ENCODE assay signal across 8 mouse cellular contexts in the genomic region with DNA sequence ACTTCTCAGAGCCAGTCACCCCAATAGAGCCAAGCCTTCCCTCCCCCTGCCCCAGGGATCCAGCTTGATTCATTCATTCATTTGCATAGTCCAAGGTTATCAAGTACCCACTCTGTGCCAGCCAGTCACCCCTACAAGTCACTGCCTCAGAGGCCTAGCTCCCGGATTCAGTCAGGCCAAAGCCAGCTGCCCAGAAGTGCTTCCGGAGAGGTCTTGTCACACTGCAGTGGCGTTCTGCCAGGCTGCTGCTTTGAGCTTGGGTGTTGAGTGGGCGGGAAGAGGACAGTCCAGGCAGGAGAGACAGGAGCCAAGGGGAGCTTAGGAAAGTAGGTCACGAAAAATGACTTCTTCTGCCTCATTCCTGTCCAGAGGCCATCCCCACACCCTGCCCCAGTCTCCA. TPM values are rescaled to one million over a fixed set of nuclear protein-coding genes. Genes with fewer than 3 reads are reported as not detected.
A peak's percentile ranks its signal among the peaks of the same experiment; 100 is the strongest.
DNase-seq lines count a peak whose midpoint lies in the region; ATAC-seq and TF ChIP-seq lines count a peak whose summit lies in the region.

No protein-coding gene starts in this region.

- H3K4me3 ChIP-seq in liver, adult 2 months (ENCODE audit: insufficient read depth, low read depth, low read length): no peak overlapping the region
- no peak overlapping the region for H3K4me3 ChIP-seq in hindbrain, embryonic 15.5 days
- no peak overlapping the region for H3K4me3 ChIP-seq in lung, embryonic 14.5 days (ENCODE audit: low read depth, low read length)

- H3K36me3 ChIP-seq in liver, adult 2 months (ENCODE audit: control insufficient read depth, insufficient read depth, low read length): no peaks in the 10 kb centered on the region
- 0 out of 2 replicates have a peak, but pooled peaks cover 8% of the 10 kb centered on the region for H3K36me3 ChIP-seq in hindbrain, embryonic 15.5 days
- peaks cover 48% of the 10 kb centered on the region for H3K36me3 ChIP-seq in lung, embryonic 14.5 days (ENCODE audit: insufficient read depth)

- H3K27ac ChIP-seq in liver, adult 2 months (replicated peaks; ENCODE audit: insufficient read depth, low read depth, low read length): peak overlapping the region; percentile 19
- H3K27ac ChIP-seq in hindbrain, embryonic 15.5 days (replicated peaks): peak overlapping the region; percentile 70
- peak overlapping the region; percentile 74 for H3K27ac ChIP-seq in lung, embryonic 14.5 days (ENCODE audit: low read depth)

- H3K4me1 ChIP-seq in liver, adult 2 months (ENCODE audit: control insufficient read depth, insufficient read depth, low read length): peaks cover 18% of the 10 kb centered on the region
- H3K4me1 ChIP-seq in hindbrain, embryonic 15.5 days (replicated peaks): peaks cover 48% of the 10 kb centered on the region
- H3K4me1 ChIP-seq in lung, embryonic 14.5 days (ENCODE audit: insufficient read depth): peaks cover 35% of the 10 kb centered on the region

- H3K79me2 ChIP-seq in liver, adult 2 months (ENCODE audit: control insufficient read depth, insufficient read depth, low read length): no peaks in the 10 kb centered on the region

- TF ChIP-seq POLR2A in liver, adult 2 months (IDR thresholded peaks at IDR 0.05; ENCODE audit: extremely low read depth, insufficient read depth, low read length): no peak

- no peak overlapping the region for H3K9ac ChIP-seq in liver, adult 2 months (ENCODE audit: low read depth, low read length)
- no peak overlapping the region for H3K9ac ChIP-seq in hindbrain, embryonic 15.5 days
- no peak overlapping the region for H3K9ac ChIP-seq in lung, embryonic 14.5 days

- no peak for TF ChIP-seq CTCF in liver, adult 2 months (IDR thresholded peaks at IDR 0.05; ENCODE audit: low read depth, low read length)
- TF ChIP-seq CTCF in lung, embryonic 14.5 days (IDR thresholded peaks at IDR 0.05; ENCODE audit: low read depth): no peak

- no peaks in the 10 kb centered on the region for H3K9me3 ChIP-seq in hindbrain, embryonic 15.5 days
- H3K9me3 ChIP-seq in lung, embryonic 14.5 days (ENCODE audit: low read depth, low read length): no peaks in the 10 kb centered on the region

- 12% methylated on average over 5 of the region's 5 CpGs for WGBS in liver, adult 2 months
- 64% methylated on average over 5 of the region's 5 CpGs for WGBS in hindbrain, embryonic 15.5 days
- WGBS in lung, embryonic 14.5 days: 31% methylated on average over 5 of the region's 5 CpGs

- H3K4me2 ChIP-seq in hindbrain, embryonic 15.5 days: no peak overlapping the region
- no peak overlapping the region for H3K4me2 ChIP-seq in lung, embryonic 14.5 days

- peak; percentile 81 for DNase-seq in liver, adult 2 months (ENCODE audit: extremely low read depth, low read depth, low spot score)
- DNase-seq in liver: no peak
- peak; percentile 90 for DNase-seq in adrenal gland, postnatal 10 days
- DNase-seq in gastrocnemius, adult 18-20 months (ENCODE audit: low spot score): peak; percentile 77
- DNase-seq in lung, embryonic 14.5 days: peak; percentile 88
- DNase-seq in testis, postnatal 14 days (ENCODE audit: low spot score): peak; percentile 54
- no peak for DNase-seq in spleen, adult 12 weeks (ENCODE audit: low spot score)

- no peaks in the 10 kb centered on the region for H3K27me3 ChIP-seq in liver, adult 2 months (ENCODE audit: control insufficient read depth, insufficient read depth, low read length)
- no peaks in the 10 kb centered on the region for H3K27me3 ChIP-seq in hindbrain, embryonic 15.5 days
- no peaks in the 10 kb centered on the region for H3K27me3 ChIP-seq in lung, embryonic 14.5 days (ENCODE audit: insufficient read depth, low read length)

- no peak; the same call in 1 of the 2 replicates for ATAC-seq in hindbrain, embryonic 15.5 days (ENCODE audit: low FRiP score, low read depth)
- peak; percentile 35 for ATAC-seq in lung, embryonic 14.5 days (ENCODE audit: insufficient read depth)

RNA-seq across cellular contexts. Expression of a gene that starts 17.0 kb away (rescaled TPM):
- 7.3 and 9.9 TPM in 2 replicates for total RNA-seq in liver, adult 2 months (2014; rRNA removed)
- polyA plus RNA-seq in liver, adult 2 months (2012; rRNA removed): 17.7 and 20.0 TPM in 2 replicates
- 10 to 100 TPM; 37.9 to 41.6 TPM for total RNA-seq in adrenal gland, postnatal 10 days (2021)
- 10 to 100 TPM; 17.6 to 22.5 TPM for total RNA-seq in gastrocnemius, adult 18-20 months (2021)
- polyA plus RNA-seq in hindbrain, embryonic 15.5 days (2015; fragmentation: Nextera tagmentation; extraction: Ambion mirVana): 27.8 and 31.9 TPM in 2 replicates
- polyA plus RNA-seq in lung, embryonic 14.5 days (2014; fragmentation: Nextera tagmentation; extraction: Ambion mirVana): 28.3 and 31.0 TPM in 2 replicates

Comparison
In these comparisons a context has a peak if more than half of its experiments do, and no peak if none do; other contexts are left out.
1. DNase-seq: peak in liver, adult 2 months (single experiment), adrenal gland, postnatal 10 days (single experiment), gastrocnemius, adult 18-20 months (single experiment), lung, embryonic 14.5 days (single experiment) and testis, postnatal 14 days (single experiment); none in liver (single experiment) and spleen, adult 12 weeks (single experiment).
2. H3K27ac ChIP-seq: peak in every context shown above with its lines; median percentile 74 in lung, embryonic 14.5 days; 70 in hindbrain, embryonic 15.5 days; 19 in liver, adult 2 months.